Mouse (Mus musculus): ENCODE results near the gene Nt5c3b. TPM values are rescaled to one million over a fixed set of nuclear protein-coding genes. Genes with fewer than 3 reads are reported as not detected.

The Nt5c3b gene
- polyA plus RNA-seq, 1 experiment from 2014 or later = 92.6 TPM

- Histone ChIP-seq H3K36me3 (ENCODE audit: control insufficient read depth, insufficient read depth, low read length) (no peaks in the 10 kb centered on the region; the same call in 1 of the 2 replicates), H3K4me1 (replicated peaks; ENCODE audit: control insufficient read depth, insufficient read depth, low read length) (0 out of 2 replicates have a peak, but pooled peaks cover 2% of the 10 kb centered on the region), H3K27me3 (ENCODE audit: control insufficient read depth, insufficient read depth, low read length) (no peaks in the 10 kb centered on the region), H3K27ac (ENCODE audit: low read depth, low read length) (no peak overlapping the region), H3K4me3 (ENCODE audit: low read depth, low read length) (no peak overlapping the region), H3K9me3 (ENCODE audit: control insufficient read depth, low read length) (no peaks in the 10 kb centered on the region), H3K9ac (ENCODE audit: low read depth, low read length) (no peak overlapping the region), H3K4me2 (replicated peaks; ENCODE audit: low read depth, low read length) (no peak overlapping the region)
- WGBS = 78% methylated on average over 3 of the region's 3 CpGs
- ATAC-seq (ENCODE audit: low FRiP score) (no peak), DNase-seq (ENCODE audit: low spot score) (no peak)
Observed at GRCm38 (mm10) chr11:100385016-100385415, 56.6 kb downstream of the Nt5c3b start.

GRCm38 (mm10) chr11:100382682-100383081 lies 58.9 kb downstream of the Nt5c3b start:
- Histone ChIP-seq H3K4me1 (replicated peaks; ENCODE audit: control insufficient read depth, insufficient read depth, low read length) (no peaks in the 10 kb centered on the region), H3K27me3 (ENCODE audit: control insufficient read depth, insufficient read depth, low read length) (no peaks in the 10 kb centered on the region), H3K9ac (ENCODE audit: low read depth, low read length) (no peak overlapping the region), H3K9me3 (ENCODE audit: control insufficient read depth, low read length) (no peaks in the 10 kb centered on the region), H3K36me3 (ENCODE audit: control insufficient read depth, insufficient read depth, low read length) (no peaks in the 10 kb centered on the region; the same call in 1 of the 2 replicates), H3K4me2 (replicated peaks; ENCODE audit: low read depth, low read length) (no peak overlapping the region), H3K27ac (ENCODE audit: low read depth, low read length) (no peak overlapping the region), H3K4me3 (ENCODE audit: low read depth, low read length) (no peak overlapping the region)
- DNase-seq (ENCODE audit: low spot score) = no peak
- WGBS = 86% methylated on average over 6 of the region's 6 CpGs
- ATAC-seq (ENCODE audit: low FRiP score) = no peak

- Histone ChIP-seq H3K27ac (ENCODE audit: low read depth, low read length) (no peak overlapping the region), H3K4me3 (ENCODE audit: low read depth, low read length) (no peak overlapping the region), H3K9ac (ENCODE audit: low read depth, low read length) (no peak overlapping the region), H3K27me3 (ENCODE audit: control insufficient read depth, insufficient read depth, low read length) (no peaks in the 10 kb centered on the region), H3K36me3 (ENCODE audit: control insufficient read depth, insufficient read depth, low read length) (no peaks in the 10 kb centered on the region; the same call in 1 of the 2 replicates), H3K4me1 (replicated peaks; ENCODE audit: control insufficient read depth, insufficient read depth, low read length) (no peaks in the 10 kb centered on the region), H3K9me3 (ENCODE audit: control insufficient read depth, low read length) (no peaks in the 10 kb centered on the region), H3K4me2 (replicated peaks; ENCODE audit: low read depth, low read length) (no peak overlapping the region)
- no peak for DNase-seq (ENCODE audit: low spot score)
- no peak for ATAC-seq (ENCODE audit: low FRiP score)
- 96% methylated on average over 4 of the region's 4 CpGs for WGBS
Observed at GRCm38 (mm10) chr11:100379311-100379710, 62.3 kb downstream of the Nt5c3b start.

- no peak for DNase-seq (ENCODE audit: low spot score)
- Histone ChIP-seq H3K27ac (ENCODE audit: low read depth, low read length) (no peak overlapping the region), H3K9ac (ENCODE audit: low read depth, low read length) (no peak overlapping the region), H3K9me3 (ENCODE audit: control insufficient read depth, low read length) (no peaks in the 10 kb centered on the region), H3K4me1 (replicated peaks; ENCODE audit: control insufficient read depth, insufficient read depth, low read length) (no peaks in the 10 kb centered on the region), H3K27me3 (ENCODE audit: control insufficient read depth, insufficient read depth, low read length) (no peaks in the 10 kb centered on the region), H3K36me3 (ENCODE audit: control insufficient read depth, insufficient read depth, low read length) (no peaks in the 10 kb centered on the region; the same call in 1 of the 2 replicates), H3K4me2 (replicated peaks; ENCODE audit: low read depth, low read length) (no peak overlapping the region), H3K4me3 (ENCODE audit: low read depth, low read length) (no peak overlapping the region)
- ATAC-seq (ENCODE audit: low FRiP score) = no peak
- whole genome bisulfite sequencing = 80% methylated on average over 5 of the region's 5 CpGs
Observed at GRCm38 (mm10) chr11:100378446-100378845, 63.2 kb downstream of the Nt5c3b start.

GRCm38 (mm10) chr11:100377989-100378388 lies 63.6 kb downstream of the Nt5c3b start:
- no peak for ATAC-seq (ENCODE audit: low FRiP score)
- Histone ChIP-seq H3K27me3 (ENCODE audit: control insufficient read depth, insufficient read depth, low read length) (no peaks in the 10 kb centered on the region), H3K36me3 (ENCODE audit: control insufficient read depth, insufficient read depth, low read length) (no peaks in the 10 kb centered on the region; the same call in 1 of the 2 replicates), H3K27ac (ENCODE audit: low read depth, low read length) (no peak overlapping the region), H3K9me3 (ENCODE audit: control insufficient read depth, low read length) (no peaks in the 10 kb centered on the region), H3K4me2 (replicated peaks; ENCODE audit: low read depth, low read length) (no peak overlapping the region), H3K4me3 (ENCODE audit: low read depth, low read length) (no peak overlapping the region), H3K4me1 (replicated peaks; ENCODE audit: control insufficient read depth, insufficient read depth, low read length) (no peaks in the 10 kb centered on the region), H3K9ac (ENCODE audit: low read depth, low read length) (no peak overlapping the region)
- no peak for DNase-seq (ENCODE audit: low spot score)
- 94% methylated on average over 14 of the region's 14 CpGs for WGBS

GRCm38 (mm10) chr11:100376746-100377389 lies 64.7 kb downstream of the Nt5c3b start:
- Histone ChIP-seq H3K9me3 (ENCODE audit: control insufficient read depth, low read length) (no peaks in the 10 kb centered on the region), H3K4me3 (ENCODE audit: low read depth, low read length) (no peak overlapping the region), H3K9ac (ENCODE audit: low read depth, low read length) (no peak overlapping the region), H3K4me1 (replicated peaks; ENCODE audit: control insufficient read depth, insufficient read depth, low read length) (no peaks in the 10 kb centered on the region), H3K36me3 (ENCODE audit: control insufficient read depth, insufficient read depth, low read length) (no peaks in the 10 kb centered on the region), H3K27me3 (ENCODE audit: control insufficient read depth, insufficient read depth, low read length) (no peaks in the 10 kb centered on the region), H3K27ac (ENCODE audit: low read depth, low read length) (no peak overlapping the region), H3K4me2 (replicated peaks; ENCODE audit: low read depth, low read length) (no peak overlapping the region)
- 91% methylated on average over 21 of the region's 21 CpGs for WGBS
- no peak for ATAC-seq (ENCODE audit: low FRiP score)
- no peak for DNase-seq (ENCODE audit: low spot score)

GRCm38 (mm10) chr11:100376005-100376404 lies 65.6 kb downstream of the Nt5c3b start:
- H3K9me3 ChIP-seq (ENCODE audit: control insufficient read depth, low read length) = no peaks in the 10 kb centered on the region
- no peak overlapping the region for H3K4me3 ChIP-seq (ENCODE audit: low read depth, low read length)
- H3K4me1 ChIP-seq (replicated peaks; ENCODE audit: control insufficient read depth, insufficient read depth, low read length) = no peaks in the 10 kb centered on the region
- H3K9ac ChIP-seq (ENCODE audit: low read depth, low read length) = no peak overlapping the region
- H3K36me3 ChIP-seq (ENCODE audit: control insufficient read depth, insufficient read depth, low read length) = no peaks in the 10 kb centered on the region
- WGBS = 82% methylated on average over 4 of the region's 4 CpGs
- no peak overlapping the region for H3K4me2 ChIP-seq (replicated peaks; ENCODE audit: low read depth, low read length)
- H3K27me3 ChIP-seq (ENCODE audit: control insufficient read depth, insufficient read depth, low read length) = no peaks in the 10 kb centered on the region
- no peak overlapping the region for H3K27ac ChIP-seq (ENCODE audit: low read depth, low read length)
- ATAC-seq (ENCODE audit: low FRiP score) = no peak
- no peak for DNase-seq (ENCODE audit: low spot score)

- 88% methylated on average over 9 of the region's 9 CpGs for WGBS
- DNase-seq (ENCODE audit: low spot score) = no peak
- H3K4me1 ChIP-seq (replicated peaks; ENCODE audit: control insufficient read depth, insufficient read depth, low read length) = no peaks in the 10 kb centered on the region
Observed at GRCm38 (mm10) chr11:100375127-100375526, 66.5 kb downstream of the Nt5c3b start.

More at GRCm38 (mm10) chr11:100375127-100375526, 66.5 kb downstream of the Nt5c3b start:
- no peak overlapping the region for H3K9ac ChIP-seq (ENCODE audit: low read depth, low read length)
- no peaks in the 10 kb centered on the region for H3K36me3 ChIP-seq (ENCODE audit: control insufficient read depth, insufficient read depth, low read length)
- no peak overlapping the region for H3K4me3 ChIP-seq (ENCODE audit: low read depth, low read length)
- H3K27me3 ChIP-seq (ENCODE audit: control insufficient read depth, insufficient read depth, low read length) = no peaks in the 10 kb centered on the region
- no peak overlapping the region for H3K27ac ChIP-seq (ENCODE audit: low read depth, low read length)
- no peak for ATAC-seq (ENCODE audit: low FRiP score)
- no peak overlapping the region for H3K4me2 ChIP-seq (replicated peaks; ENCODE audit: low read depth, low read length)
- no peaks in the 10 kb centered on the region for H3K9me3 ChIP-seq (ENCODE audit: control insufficient read depth, low read length)
